Mouse (Mus musculus) thymus, postnatal 0 days (tissue): ENCODE measurements around the gene Aktip. TPM values are rescaled to one million over a fixed set of nuclear protein-coding genes. Genes with fewer than 3 reads are reported as not detected.

Experiments used
- DNase-seq: peaks from one replicate; pipeline ENCODE4 v3.0.0-alpha.2; 2015; ENCODE audit warnings: low spot score
- polyA plus RNA-seq: library from polyadenylated mRNA; unstranded; fragments of >200 nt; fragmentation: Nextera tagmentation; extraction: Ambion mirVana; gene quantifications from 2 replicates; pipeline ENCODE4 v1.2.1, GENCODE M21; 2015

The Aktip gene
- polyA plus RNA-seq, 1 experiment from 2014 or later = 35.0 TPM

DNA sequence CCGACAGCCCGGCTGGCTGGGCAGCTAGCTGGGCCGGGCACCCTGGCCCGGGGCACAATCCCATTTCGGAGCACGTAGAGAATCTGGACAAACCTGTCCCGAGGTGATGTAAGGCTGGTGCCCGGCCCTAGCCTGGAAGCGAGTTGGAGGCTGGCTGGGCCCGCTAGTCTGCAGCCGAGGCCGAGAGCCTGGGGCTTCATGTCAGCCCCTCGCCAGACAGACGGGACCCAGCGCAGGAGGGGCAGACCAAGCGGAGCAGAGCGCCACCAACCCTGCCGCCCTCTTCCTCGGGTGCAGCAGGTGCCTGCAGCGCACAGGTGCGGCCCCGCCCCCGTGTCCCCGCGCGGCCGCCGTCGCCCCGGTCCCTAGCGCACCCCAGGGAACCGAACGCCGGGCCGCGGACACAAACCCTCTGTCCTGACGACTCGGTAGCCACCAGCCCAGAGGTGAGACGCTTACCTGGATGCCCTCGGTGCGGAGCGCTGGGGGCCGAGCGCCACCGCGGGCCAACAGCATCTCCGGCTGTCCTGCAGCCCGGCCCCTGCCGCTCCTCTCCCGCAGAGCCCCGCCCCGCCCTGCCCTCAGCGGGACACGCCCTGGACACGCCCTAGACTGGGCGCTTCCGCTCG lies 66.2 kb downstream of the Aktip start:
- no peak for DNase-seq

DNA sequence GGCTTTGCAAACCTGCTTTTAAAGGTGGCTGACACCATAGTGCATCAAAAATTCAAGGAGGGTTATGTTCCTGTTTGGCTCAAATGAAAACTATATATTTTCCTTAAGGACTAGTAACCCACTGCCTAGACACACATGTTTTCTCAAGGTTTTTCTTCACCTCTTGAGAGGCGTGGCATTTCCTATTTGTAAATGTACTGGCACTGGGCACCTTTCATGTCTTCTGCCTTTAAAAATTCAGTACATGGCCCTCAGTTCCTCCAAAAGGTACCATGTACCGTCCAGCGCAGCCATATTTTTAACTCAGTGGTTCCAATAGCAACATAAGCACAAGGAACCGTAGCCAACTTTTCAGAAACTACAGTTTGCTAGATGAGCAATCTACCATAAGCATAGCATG lies 67.0 kb downstream of the Aktip start:
- no peak for DNase-seq

DNA sequence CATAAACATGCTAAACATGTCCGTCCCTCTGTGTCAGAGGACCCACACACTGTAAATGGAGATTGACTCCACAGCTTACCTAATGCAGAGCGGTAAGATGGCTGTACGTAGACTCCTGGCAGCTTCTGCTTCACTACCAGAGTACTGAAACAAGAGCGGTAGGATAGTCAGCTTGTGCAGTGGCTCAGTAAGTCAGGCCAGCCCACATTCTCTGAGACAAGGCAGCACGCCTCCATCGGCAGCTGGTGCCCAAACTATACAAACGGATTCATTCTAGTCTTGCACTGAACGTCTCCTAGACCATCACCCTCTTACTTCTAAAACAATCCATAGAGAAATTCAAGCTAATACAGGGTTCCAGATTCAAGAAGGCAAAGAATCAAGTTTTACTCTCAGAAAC lies 73.0 kb downstream of the Aktip start:
- no peak for DNase-seq

DNA sequence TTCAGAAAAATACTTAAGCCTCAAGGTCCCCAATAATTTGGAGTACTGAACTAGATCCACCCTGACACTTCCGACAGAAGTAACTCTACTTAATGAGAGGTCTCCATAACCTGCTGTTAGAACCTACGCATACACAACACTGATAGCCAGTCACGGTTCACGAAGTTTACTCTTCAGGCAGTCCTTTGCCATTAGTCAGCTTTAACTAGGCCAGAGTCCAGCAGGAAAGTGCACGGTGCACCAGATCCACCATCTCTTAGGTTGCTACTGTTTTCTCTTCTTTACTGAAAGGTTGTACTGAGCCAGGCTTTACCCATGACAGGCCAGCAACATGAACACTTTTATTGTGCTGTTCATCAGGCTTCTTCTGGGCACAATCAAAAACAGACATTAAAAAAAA lies 75.5 kb downstream of the Aktip start:
- no peak for DNase-seq

DNA sequence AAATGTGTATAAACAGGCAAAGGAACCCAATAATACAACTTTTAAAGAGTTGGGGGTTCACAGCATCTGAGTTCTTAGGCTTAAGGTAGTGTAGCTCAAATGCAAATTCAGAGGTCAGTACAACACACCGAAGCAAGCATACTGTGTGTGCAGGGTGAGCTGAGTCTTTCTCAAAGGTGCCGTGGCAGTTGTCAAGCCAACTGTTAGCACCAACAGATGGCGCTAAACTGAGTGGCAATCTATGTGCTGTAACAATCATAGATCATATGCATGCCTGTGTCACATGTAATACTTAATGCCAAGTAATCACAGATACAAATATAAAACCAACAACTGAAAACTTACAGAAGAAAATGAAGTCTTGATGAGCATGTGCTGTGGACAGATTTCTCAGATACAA lies 81.6 kb downstream of the Aktip start:
- peak; percentile 56 for DNase-seq

DNA sequence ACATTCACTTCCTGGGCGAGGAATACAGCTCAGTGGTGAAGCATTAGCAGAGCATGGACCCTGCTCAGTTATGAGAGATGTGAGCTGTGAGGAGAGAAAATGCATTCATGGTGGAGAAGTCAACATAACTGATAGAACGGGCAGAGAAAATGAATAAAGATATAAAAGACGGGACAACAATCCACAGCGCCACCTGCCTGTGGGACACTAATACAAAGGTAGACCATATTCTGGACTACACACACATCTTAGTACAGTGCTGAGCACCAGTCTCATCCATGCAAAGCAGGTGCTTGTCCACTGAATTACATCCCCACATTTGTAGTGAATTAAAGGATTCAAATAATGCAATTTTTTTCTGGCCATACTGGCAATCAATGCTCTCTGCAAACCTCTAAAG lies 82.2 kb downstream of the Aktip start:
- DNase-seq = peak; percentile 12

DNA sequence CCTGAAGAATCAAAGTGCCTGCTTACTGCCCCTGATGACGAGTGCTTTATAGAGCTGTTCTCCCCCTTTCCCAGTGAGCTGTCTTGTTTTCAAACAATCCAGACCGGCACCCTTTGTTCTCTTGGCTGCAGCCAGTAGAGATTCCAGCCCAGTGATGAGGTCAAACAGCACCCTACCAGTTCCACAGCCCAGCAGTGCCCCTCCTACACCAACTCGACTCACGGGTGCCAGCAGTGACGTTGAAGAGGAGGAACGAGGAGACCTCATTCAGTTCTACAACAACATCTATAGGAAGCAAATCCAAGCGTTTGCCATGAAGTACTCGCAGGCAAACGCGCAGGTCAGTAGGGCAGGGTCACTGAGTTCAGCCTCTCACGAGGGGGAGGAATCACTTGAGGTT lies 84.9 kb downstream of the Aktip start:
- DNase-seq = no peak

DNA sequence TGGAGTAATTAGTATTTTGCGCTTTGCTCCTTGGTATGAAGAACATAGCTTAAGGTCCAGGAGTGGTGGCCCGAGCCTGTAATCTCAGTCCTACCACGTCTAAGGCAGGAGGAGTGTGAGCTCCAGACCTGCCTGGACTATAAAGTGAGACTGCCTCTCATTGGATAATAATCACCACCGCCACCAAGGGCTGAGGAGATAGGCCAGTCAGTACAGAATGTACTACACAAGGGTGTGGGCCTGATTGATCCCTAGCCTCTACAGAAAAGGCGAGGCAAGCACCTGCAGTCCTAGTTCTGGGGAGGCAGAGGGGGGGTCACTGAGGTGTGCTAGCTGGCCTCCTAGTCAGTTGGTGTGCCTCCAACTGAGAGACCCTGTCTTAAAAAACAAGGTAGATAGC lies 85.3 kb downstream of the Aktip start:
- DNase-seq = no peak

DNA sequence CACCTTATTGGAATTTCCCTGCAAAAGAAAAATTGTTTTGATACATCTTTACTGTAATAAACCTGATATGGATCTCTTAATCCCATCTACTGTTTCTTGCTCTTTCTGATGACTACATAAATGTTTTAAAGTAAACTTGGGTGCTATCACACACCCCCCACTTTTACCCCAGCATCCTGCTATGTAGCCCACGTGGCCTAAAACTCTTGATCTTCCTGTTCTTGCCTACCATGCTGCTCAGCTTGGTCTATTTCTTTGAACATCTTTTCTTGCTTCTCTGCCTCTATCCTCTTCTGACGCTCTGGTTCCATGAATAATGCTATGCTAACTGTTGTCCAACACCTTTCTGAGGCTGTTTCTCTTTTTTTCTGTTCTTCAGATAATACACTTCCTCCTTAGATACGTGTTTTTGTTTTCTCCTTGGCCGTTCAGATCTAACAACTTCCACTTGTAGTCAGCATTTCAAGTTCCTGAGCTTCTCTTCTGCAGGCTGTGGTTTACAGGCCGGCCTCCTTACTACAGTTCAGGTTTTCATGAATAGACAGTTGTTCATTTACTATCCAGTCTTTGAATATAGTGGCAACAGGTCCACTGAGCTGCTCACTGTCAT lies 87.8 kb downstream of the Aktip start:
- DNase-seq = no peak

DNA sequence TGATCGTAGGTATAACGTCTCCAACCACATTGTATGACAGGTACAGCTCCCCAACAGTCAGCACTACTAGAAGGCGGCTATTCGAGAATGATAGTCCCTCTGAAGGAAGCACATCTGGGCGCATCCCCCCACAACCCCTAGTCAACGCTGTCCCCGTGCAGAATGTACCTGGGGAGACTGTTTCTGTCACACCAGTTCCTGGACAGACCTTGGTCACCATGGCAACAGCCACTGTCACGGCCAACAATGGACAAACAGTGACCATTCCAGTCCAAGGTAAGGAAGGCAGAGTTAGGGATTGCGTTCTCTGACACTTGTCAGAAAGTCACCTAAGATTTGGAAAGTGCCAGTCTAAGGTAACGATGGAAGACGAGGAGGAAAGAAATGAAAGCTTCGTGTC lies 93.5 kb downstream of the Aktip start:
- no peak for DNase-seq

DNA sequence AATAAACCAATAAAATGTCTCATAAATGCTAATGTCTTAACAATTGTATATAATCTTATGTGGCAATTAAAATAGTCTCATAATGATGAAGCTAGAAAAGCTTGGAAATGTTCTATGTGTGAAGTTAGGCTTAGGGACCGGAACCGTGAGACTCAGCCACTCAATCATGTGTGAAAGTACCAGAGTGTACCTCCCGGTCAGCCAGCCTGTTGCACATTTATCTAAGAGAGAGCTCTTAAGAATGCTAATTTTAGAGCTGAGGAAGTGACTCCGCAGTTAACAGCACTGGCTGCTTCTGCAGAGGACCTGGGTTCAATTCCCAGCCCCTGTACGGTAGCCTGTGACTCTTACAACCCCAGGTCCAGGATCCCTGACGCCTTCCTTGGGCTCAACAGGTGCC lies 101.7 kb downstream of the Aktip start:
- DNase-seq = no peak

DNA sequence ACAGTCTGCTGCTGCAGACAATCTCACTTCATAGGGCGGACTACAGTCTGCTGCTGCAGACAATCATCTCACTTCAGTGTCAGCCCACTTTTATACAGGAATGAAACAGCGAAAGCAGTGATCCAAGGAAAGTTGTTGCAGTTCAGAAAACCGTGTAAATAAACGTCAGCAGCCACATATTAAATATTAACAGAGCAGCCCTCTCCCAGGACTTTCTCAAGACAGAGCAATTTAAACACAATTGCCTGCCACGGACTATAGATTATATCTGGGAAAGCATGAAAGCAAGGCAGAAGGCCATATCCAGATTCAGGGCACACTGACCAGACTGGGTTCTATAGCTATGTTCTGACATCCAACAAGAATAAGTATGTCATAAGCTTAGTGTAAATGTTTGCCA lies 105.6 kb downstream of the Aktip start:
- DNase-seq = no peak

DNA sequence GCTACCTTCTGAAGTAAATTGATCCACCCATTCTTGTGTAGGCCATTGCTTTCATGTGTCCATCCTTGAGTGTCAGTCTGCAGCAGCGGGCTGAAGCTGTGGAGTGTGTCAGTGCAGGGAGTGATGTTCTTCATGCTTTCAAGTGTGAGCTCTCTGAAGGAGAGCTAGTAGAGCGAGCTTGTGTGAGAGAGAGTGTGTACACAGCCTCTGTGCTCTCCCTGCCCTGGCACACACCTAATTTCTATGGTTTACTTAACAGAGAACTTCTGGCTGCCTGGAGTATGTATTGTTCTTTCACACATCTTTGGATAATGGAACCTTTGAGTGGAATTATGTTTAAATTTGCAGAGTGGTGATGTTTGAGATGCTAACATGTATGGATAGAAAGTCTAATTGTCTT lies 110.2 kb downstream of the Aktip start:
- DNase-seq = no peak

DNA sequence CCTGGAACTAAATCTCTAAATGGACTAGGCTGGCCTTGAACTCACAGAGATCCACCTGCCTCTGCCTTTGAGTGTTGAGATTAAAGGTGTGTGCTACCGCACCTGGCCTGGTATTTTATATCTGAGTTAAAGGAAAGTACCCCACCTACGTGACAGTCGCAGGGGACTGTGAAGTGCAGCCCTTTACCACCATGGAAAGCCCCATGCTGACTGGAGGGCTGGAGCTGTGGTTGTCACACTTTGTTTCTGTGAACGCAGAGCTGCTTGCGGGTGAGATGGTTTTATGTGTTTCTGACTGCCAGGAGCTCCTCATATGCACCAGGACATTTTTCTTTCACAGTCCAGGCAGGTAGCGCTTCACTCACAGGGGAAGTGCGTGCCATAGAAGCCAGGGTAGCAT lies 111.3 kb downstream of the Aktip start:
- DNase-seq = no peak

DNA sequence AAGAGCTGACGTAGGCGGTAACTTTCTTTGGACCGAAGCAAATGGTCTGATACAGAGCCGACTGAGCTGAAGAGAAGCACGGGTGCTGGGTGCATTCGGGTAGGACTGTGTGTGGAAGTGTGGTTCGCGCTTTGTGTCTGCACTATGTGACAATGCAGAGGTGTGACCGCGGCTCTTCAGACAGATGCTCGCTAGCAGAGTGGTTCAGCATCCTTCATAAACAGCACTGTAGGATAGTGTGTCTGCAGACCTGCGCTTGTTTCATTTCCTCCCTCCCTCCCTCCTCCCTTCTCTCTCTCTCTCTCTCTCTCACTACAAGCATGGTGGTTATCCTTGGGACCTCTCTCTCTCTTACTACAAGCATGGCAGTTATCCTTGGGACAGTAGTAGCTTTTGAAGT lies 117.3 kb downstream of the Aktip start:
- no peak for DNase-seq

DNA sequence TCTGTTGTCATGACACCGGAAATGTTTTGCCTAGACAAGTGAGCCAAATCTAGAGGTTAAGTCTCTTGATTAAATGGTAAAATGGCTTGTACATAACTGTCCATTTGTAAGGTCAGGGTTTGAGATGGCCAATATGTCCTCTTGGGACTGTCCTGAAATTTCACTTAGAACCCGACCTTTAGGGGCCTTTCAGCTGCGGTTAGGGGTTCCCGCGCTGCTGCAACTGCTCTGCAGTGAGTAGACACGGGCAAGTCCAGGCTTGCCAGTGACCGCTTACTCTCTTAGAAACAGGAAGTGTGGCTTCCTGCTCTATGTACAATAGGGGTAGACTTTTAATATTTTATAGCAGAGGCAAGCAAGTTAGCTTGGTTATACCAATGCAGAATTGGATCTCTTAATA lies 117.9 kb downstream of the Aktip start:
- DNase-seq = no peak

DNA sequence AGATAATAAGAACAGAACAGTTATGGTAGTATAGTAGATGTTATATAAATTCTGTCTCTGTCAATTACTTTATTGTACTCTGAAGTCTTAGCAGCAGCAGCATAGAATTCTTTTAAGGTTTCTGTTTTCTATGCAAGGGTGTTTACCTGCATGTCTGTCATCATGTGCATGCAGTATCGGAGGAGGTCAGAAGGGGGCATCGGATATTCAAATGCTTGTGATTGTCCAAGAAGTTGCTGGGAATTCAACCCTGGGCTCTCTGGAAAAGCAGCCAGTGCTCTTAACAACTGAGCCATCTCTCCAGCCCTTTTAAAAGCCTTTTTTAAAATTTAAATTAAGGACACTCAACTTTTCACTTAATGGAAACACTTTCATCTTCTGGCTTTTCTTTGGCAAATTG lies 120.1 kb downstream of the Aktip start:
- no peak for DNase-seq

DNA sequence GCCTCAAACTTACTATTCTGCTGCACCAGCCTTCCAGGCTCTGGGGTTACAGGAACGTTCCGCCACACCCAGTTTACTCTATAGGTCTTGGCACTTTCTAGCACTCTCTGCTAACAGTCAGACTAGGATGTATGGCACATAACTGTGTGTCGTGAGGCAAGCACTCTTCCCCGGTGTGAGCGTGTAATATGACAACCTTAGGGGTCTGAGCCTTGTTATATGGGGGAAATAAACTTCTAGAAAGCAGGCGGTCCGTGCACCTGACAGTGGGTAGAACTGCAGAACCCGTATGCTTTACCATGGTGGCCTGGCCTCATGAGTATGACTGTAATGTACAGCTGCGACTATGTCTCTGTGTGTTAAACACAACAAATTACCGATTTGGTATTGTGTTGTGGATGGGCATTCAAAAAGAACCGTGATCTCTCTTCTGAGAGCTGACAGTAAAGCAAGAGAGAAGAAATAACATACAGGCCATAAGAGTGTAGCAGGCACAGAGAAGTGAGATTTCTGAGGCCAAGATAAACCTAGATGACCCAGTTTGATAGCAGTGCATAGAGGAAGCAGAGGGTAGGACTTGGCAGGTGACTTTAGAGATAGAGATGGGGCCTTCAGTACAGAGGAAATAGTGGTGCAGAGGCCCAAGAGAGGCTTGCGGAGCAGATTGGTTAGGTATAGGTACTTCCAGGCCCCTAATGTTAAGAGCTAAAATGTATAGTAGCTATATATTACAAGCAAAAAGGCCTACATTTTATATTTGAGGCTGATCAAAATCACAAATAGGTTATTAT lies 122.5 kb downstream of the Aktip start:
- DNase-seq = peak; percentile 83

DNA sequence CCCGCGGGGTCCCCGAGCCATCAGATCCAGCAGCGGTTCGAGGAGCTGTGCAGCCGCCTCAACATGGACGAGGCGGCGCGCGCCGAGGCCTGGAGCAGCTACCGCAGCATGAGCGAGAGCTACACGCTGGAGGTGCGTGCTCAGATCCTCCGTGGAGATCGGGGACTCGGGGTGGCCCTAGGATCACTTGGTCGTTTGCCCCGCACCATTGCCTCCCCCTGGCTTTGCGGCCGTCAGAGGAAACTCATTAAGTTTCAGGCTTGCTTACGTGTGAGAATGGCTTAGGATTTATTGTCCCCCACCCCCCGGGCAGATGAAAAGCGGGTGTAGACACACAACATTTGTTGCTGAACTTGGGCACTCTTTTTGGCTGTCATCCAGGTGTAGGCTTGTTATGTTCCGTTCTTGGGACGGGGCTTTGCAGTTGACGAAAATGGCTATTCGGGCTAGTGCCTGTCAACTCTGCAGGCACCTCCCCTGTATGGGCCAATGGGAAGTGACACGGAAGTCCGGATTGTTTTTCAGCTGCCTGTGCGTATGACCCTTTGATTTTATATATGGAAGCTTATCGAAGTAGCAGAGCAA lies 129.4 kb downstream of the Aktip start:
- peak; percentile 89 for DNase-seq

DNA sequence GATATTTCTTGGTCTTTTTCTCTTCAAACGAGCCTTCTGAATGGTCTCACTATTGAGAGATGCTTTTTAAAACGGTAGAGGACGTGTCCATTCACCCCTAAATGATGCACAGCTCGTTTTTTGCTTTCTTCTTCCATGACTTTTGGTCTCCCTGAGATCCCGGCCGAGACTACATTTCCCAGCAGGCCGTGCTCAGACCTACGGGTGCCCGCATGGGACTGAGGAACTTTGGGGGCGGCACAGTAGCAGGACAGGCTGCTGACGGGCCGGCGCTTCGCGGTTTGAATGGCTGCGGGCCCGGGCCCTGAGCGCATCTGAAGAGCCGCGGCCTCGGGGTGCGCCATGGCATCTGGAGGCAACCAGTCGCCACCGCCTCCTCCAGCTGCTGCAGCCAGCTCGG lies 129.9 kb downstream of the Aktip start, which contains the start of gene Rbl2:
TSS of gene Rbl2 (plus strand) at position 224 of the 400 bp plus-strand sequence.
- peak; percentile 94 for DNase-seq

DNA sequence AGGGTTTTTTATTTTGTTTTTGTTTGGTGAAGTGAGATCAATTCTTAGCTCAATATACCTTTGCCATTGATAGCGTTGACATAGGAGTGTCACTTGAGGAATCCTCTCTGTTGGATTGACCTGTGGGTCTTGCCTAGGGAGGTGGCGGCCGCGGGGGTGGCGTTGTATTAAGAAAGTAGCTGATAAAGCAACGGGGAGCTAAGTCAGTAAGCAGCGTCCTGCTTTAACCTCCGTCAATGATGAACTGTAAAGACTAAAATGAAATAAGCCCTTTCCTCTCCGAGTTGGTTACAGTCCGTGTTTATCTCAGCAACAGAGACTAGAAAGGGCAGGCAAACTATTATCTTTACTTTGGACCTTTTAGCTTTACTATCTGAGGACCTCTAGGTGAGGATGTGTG lies 130.4 kb downstream of the Aktip start:
- DNase-seq = no peak

DNA sequence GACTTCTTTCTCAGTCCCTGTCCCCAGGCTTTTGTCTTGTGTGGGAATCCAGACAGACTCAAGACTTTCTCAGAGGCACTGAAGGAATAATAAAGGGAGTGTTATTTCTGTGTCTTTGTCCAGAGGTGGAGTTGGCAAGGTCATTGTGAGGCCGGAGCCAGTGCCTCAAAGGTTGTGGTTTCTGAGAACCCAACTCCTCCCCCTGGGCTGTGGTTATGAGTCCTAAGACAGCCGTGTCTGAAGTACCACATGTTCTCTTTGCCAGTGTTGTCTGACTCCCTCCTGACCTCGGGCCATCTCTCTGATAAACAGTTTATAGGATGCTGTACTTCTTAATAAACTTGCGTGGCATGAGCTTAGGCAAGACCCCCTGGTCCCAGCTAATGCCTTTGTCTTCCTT lies 134.6 kb downstream of the Aktip start:
- DNase-seq = no peak
